ENCODE assay signal across 18 mouse cellular contexts in genomic region chr7:67012011-67012751, GRCm38 (mm10).
DNase-seq lines count a peak whose midpoint lies in the region; ATAC-seq and TF ChIP-seq lines count a peak whose summit lies in the region.
"Had no signal": no experiment of that assay in that cellular context is flagged by ENCODE, and none has a peak within 500 bp of the region (broad histone marks: within the 10 kb centered on the region; RNA-seq: fewer than 3 reads in every experiment).

No protein-coding gene starts in this region.

- peaks cover 4% of the 10 kb centered on the region; the same call in 1 of the 2 replicates for H3K36me3 ChIP-seq in heart, embryonic 10.5 days
- H3K36me3 ChIP-seq in kidney, adult 2 months (ENCODE audit: control insufficient read depth, insufficient read depth, low read length): no peaks in the 10 kb centered on the region
- no peaks in the 10 kb centered on the region for H3K36me3 ChIP-seq in lung, embryonic 15.5 days
- H3K36me3 ChIP-seq: forebrain, embryonic 12.5 days; hindbrain, embryonic 12.5 days; midbrain, embryonic 15.5 days had no signal

- no peaks in the 10 kb centered on the region for H3K27me3 ChIP-seq in heart, embryonic 10.5 days (ENCODE audit: insufficient read depth, poor library complexity, severe bottlenecking)
- no peaks in the 10 kb centered on the region for H3K27me3 ChIP-seq in kidney, adult 2 months (replicated peaks; ENCODE audit: control insufficient read depth, insufficient read depth, low read length)
- H3K27me3 ChIP-seq in lung, embryonic 15.5 days: no peaks in the 10 kb centered on the region
- H3K27me3 ChIP-seq: forebrain, embryonic 12.5 days; hindbrain, embryonic 12.5 days; midbrain, embryonic 15.5 days had no signal

- 27% methylated on average over 12 of the region's 12 CpGs for WGBS in heart, embryonic 10.5 days
- WGBS in kidney, adult 2 months: 52% methylated on average over 12 of the region's 12 CpGs
- 51% methylated on average over 12 of the region's 12 CpGs for whole genome bisulfite sequencing in lung, embryonic 15.5 days

- TF ChIP-seq CTCF in kidney, adult 2 months (conservative IDR thresholded peaks at IDR 0.05; ENCODE audit: insufficient read depth, insufficient read length, low read depth, low read length): no peak

- H3K4me2 ChIP-seq in lung, embryonic 15.5 days: no peak overlapping the region
- H3K4me2 ChIP-seq: forebrain, embryonic 12.5 days; hindbrain, embryonic 12.5 days; midbrain, embryonic 15.5 days had no signal

- TF ChIP-seq POLR2A in kidney, adult 2 months (IDR thresholded peaks at IDR 0.05; ENCODE audit: low read depth, low read length): no peak

- ATAC-seq in lung, embryonic 15.5 days (ENCODE audit: borderline replicate concordance, extremely low read depth, low FRiP score, low TSS enrichment): peak; percentile 46
- ATAC-seq: inflammation-experienced regulatory T-cells, adult 6 months; midbrain, embryonic 15.5 days had no signal

- peak; percentile 83 for DNase-seq in heart, embryonic 10.5 days (ENCODE audit: low spot score)
- no peak for DNase-seq in heart, postnatal 14 days
- DNase-seq in kidney, adult 2 months: peak; percentile 3
- DNase-seq in kidney, adult 8-10 months: no peak
- DNase-seq in lung, postnatal 25 days (ENCODE audit: low spot score): no peak
- DNase-seq in frontal cortex, postnatal 10 days (ENCODE audit: low spot score in 2 of 2): no peak
- no peak for DNase-seq in left cerebral cortex, adult 9 months (ENCODE audit: low spot score in 2 of 2)
- DNase-seq: adrenal gland, adult 2 months; gastrocnemius, postnatal 14 days; kidney, postnatal 25 days; liver; thymus, postnatal 25 days had no signal

- peaks cover 29% of the 10 kb centered on the region for H3K4me1 ChIP-seq in heart, embryonic 10.5 days
- H3K4me1 ChIP-seq in kidney, adult 2 months (ENCODE audit: control insufficient read depth, insufficient read depth, low read length): no peaks in the 10 kb centered on the region
- H3K4me1 ChIP-seq in lung, embryonic 15.5 days: peaks cover 9% of the 10 kb centered on the region; the same call in 1 of the 2 replicates
- H3K4me1 ChIP-seq: forebrain, embryonic 12.5 days; hindbrain, embryonic 12.5 days; midbrain, embryonic 15.5 days had no signal

- H3K27ac ChIP-seq in heart, embryonic 10.5 days: peak overlapping the region; percentile 12; the same call in 1 of the 2 replicates
- no peak overlapping the region for H3K27ac ChIP-seq in kidney, adult 2 months (ENCODE audit: insufficient read depth, low read depth, low read length)
- H3K27ac ChIP-seq in lung, embryonic 15.5 days: no peak overlapping the region
- H3K27ac ChIP-seq: forebrain, embryonic 12.5 days; hindbrain, embryonic 12.5 days; macrophage; midbrain, embryonic 15.5 days had no signal

- H3K9ac ChIP-seq in lung, embryonic 15.5 days: no peak overlapping the region
- H3K9ac ChIP-seq: forebrain, embryonic 12.5 days; hindbrain, embryonic 12.5 days; midbrain, embryonic 15.5 days had no signal

- H3K4me3 ChIP-seq in heart, embryonic 10.5 days: no peak overlapping the region
- no peak overlapping the region for H3K4me3 ChIP-seq in kidney, adult 2 months (ENCODE audit: insufficient read depth, low read depth, low read length)
- H3K4me3 ChIP-seq in lung, embryonic 15.5 days: no peak overlapping the region
- H3K4me3 ChIP-seq: forebrain, embryonic 12.5 days; hindbrain, embryonic 12.5 days; midbrain, embryonic 15.5 days had no signal

- H3K9me3 ChIP-seq in heart, embryonic 10.5 days: no peaks in the 10 kb centered on the region
- H3K9me3 ChIP-seq in lung, embryonic 15.5 days: no peaks in the 10 kb centered on the region
- H3K9me3 ChIP-seq: midbrain, embryonic 15.5 days had no signal

- intact Hi-C loops in heart, postnatal 14 days (cut with DNase I): loop anchor here (5.0 kb wide), 1 partner anchor 170 kb away; no protein-coding TSS in a partner anchor

Comparison
In these comparisons a context has a peak if more than half of its experiments do, and no peak if none do; other contexts are left out.
1. DNase-seq: peak in heart, embryonic 10.5 days (single experiment) and kidney, adult 2 months (single experiment); none in heart, postnatal 14 days (0 of 2), kidney, adult 8-10 months (0 of 2), lung, postnatal 25 days (single experiment), frontal cortex, postnatal 10 days (0 of 2) and left cerebral cortex, adult 9 months (0 of 2).